Mouse (Mus musculus): Measurements from ENCODE around the gene Itpr3. TPM values are rescaled to one million over a fixed set of nuclear protein-coding genes. Genes with fewer than 3 reads are reported as not detected.

The Itpr3 gene
- polyA plus RNA-seq, 1 experiment from 2014 or later, result 4.9 TPM

DNA sequence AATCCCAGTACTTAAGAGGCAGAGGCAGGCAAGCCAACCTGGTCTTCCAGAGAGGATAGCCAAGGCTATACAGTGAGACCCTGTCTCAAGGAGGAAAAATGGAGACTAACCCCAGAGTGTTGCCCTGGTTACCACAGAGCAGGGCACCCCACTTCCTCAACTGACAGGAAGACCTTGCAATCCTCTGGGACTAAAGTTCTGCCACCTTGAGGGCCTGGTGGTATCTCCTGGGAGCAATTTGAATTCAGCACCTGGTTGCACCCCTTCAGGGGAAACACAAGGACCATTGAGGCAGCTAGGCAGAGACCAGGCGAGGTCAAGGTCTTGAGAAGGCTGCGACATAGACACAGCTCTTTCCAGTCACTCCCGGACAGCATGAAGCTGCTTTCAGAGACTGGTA, 31.2 kb upstream of the Itpr3 start:
- 92% methylated on average over 3 of the region's 3 CpGs for WGBS
- no peak for ATAC-seq (ENCODE audit: borderline replicate concordance, extremely low read depth, low FRiP score, low TSS enrichment)
- no peaks in the 10 kb centered on the region for H3K27me3 ChIP-seq
- no peaks in the 10 kb centered on the region for H3K9me3 ChIP-seq
- H3K9ac ChIP-seq, result no peak overlapping the region
- no peak overlapping the region for H3K4me3 ChIP-seq
- no peak overlapping the region for H3K4me2 ChIP-seq
- H3K4me1 ChIP-seq, result peaks cover 14% of the 10 kb centered on the region
- H3K27ac ChIP-seq, result no peak overlapping the region
- H3K36me3 ChIP-seq, result peaks cover 34% of the 10 kb centered on the region

GRCm38 (mm10) chr17:27027460-27028283, 29.4 kb upstream of the Itpr3 start:
- peak overlapping the region; percentile 97 for H3K9ac ChIP-seq
- H3K36me3 ChIP-seq, result peaks cover 18% of the 10 kb centered on the region; the same call in 1 of the 2 replicates
- H3K27ac ChIP-seq, result peak overlapping the region; percentile 71
- peak overlapping the region; percentile 63 for H3K4me3 ChIP-seq
- H3K27me3 ChIP-seq, result no peaks in the 10 kb centered on the region
- no peaks in the 10 kb centered on the region for H3K9me3 ChIP-seq
- peaks cover 15% of the 10 kb centered on the region for H3K4me1 ChIP-seq
- 19% methylated on average over 12 of the region's 12 CpGs for WGBS
- ATAC-seq (ENCODE audit: borderline replicate concordance, extremely low read depth, low FRiP score, low TSS enrichment), result no peak; the same call in 1 of the 2 replicates
- peak overlapping the region; percentile 83 for H3K4me2 ChIP-seq

- peaks cover 20% of the 10 kb centered on the region for H3K4me1 ChIP-seq
- 1% methylated on average over 19 of the region's 19 CpGs for WGBS
- peaks cover 15% of the 10 kb centered on the region; the same call in 1 of the 2 replicates for H3K36me3 ChIP-seq
- H3K9ac ChIP-seq, result peak overlapping the region; percentile 97
- peak; percentile 80 for ATAC-seq (ENCODE audit: borderline replicate concordance, extremely low read depth, low FRiP score, low TSS enrichment)
- peak overlapping the region; percentile 83 for H3K4me2 ChIP-seq
- peak overlapping the region; percentile 71 for H3K27ac ChIP-seq
- H3K4me3 ChIP-seq, result peak overlapping the region; percentile 63
- H3K9me3 ChIP-seq, result no peaks in the 10 kb centered on the region
- H3K27me3 ChIP-seq, result no peaks in the 10 kb centered on the region
Measured at GRCm38 (mm10) chr17:27028284-27028795, 28.8 kb upstream of the Itpr3 start.

- Histone ChIP-seq H3K9ac (peak within 1 kb of the TSS; percentile 97), H3K27ac (peak within 1 kb of the TSS; percentile 71), H3K4me3 (peak within 1 kb of the TSS; percentile 63), H3K36me3 (peaks cover 9% of the 10 kb centered on the region; the same call in 1 of the 2 replicates), H3K27me3 (no peaks in the 10 kb centered on the region), H3K4me2 (peak within 1 kb of the TSS; percentile 83), H3K4me1 (peaks cover 20% of the 10 kb centered on the region), H3K9me3 (no peaks in the 10 kb centered on the region)
- no peak for ATAC-seq (ENCODE audit: borderline replicate concordance, extremely low read depth, low FRiP score, low TSS enrichment)
- WGBS, result 100% methylated on average over 1 of the region's 4 CpGs
Measured at GRCm38 (mm10) chr17:27028909-27029308, 28.2 kb upstream of the Itpr3 start, which contains the start of gene Bak1. TSS of gene Bak1 (minus strand) at chr17:27029009.

- peaks cover 8% of the 10 kb centered on the region; the same call in 1 of the 2 replicates for H3K36me3 ChIP-seq
- no peak overlapping the region for H3K9ac ChIP-seq
- no peak overlapping the region for H3K4me2 ChIP-seq
- no peak overlapping the region for H3K4me3 ChIP-seq
- peaks cover 20% of the 10 kb centered on the region for H3K4me1 ChIP-seq
- H3K27me3 ChIP-seq, result no peaks in the 10 kb centered on the region
- WGBS, result 83% methylated on average over 14 of the region's 14 CpGs
- H3K9me3 ChIP-seq, result no peaks in the 10 kb centered on the region
- no peak for ATAC-seq (ENCODE audit: borderline replicate concordance, extremely low read depth, low FRiP score, low TSS enrichment)
- no peak overlapping the region for H3K27ac ChIP-seq
Measured at GRCm38 (mm10) chr17:27029431-27029830, 27.7 kb upstream of the Itpr3 start.

DNA sequence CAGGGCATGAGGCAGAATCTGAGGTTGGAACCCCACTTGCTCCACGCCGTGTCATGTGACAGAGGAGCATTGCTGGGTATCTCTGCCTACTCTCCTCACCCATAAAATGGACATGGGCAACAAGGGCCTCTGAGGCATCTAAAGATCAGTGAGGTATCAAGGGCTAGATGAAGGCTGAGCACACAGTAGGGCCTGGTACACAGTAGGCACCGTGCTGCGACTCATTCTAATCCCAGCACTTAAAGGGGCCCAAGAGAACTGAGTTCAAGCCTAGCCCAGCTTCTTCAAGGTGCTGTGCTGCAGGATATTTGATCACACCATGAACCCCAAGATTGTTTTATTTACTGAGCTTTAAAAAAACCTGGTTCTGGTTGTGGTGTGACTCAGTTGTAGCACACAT, 26.2 kb upstream of the Itpr3 start:
- ATAC-seq (ENCODE audit: borderline replicate concordance, extremely low read depth, low FRiP score, low TSS enrichment), result no peak
- no peaks in the 10 kb centered on the region for H3K27me3 ChIP-seq
- H3K4me1 ChIP-seq, result peaks cover 20% of the 10 kb centered on the region
- H3K9me3 ChIP-seq, result no peaks in the 10 kb centered on the region
- no peak overlapping the region for H3K9ac ChIP-seq
- H3K4me2 ChIP-seq, result no peak overlapping the region
- WGBS, result 86% methylated on average over 4 of the region's 4 CpGs
- no peaks in the 10 kb centered on the region; the same call in 1 of the 2 replicates for H3K36me3 ChIP-seq
- H3K4me3 ChIP-seq, result no peak overlapping the region
- no peak overlapping the region for H3K27ac ChIP-seq

DNA sequence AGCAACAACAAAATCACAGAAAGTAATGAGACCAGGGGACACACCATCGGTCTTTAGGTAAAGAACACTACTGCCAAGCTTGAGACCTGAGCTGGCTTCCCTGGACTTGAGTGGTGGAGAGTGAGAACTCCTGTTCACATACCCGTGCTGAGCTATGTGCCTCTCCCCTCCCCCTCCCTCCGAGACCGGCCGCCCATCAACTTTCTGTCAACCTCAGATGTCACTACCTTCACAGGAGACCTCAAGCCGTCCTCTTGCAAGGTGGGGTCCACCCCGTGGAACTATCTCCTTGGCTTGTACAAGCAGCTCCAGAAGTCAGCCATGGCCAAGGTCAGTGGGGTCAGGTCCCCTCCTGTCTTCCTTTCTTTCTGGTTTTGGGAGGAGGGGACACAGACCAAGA, 24.8 kb upstream of the Itpr3 start:
- no peak overlapping the region for H3K4me3 ChIP-seq
- peaks cover 20% of the 10 kb centered on the region for H3K4me1 ChIP-seq
- no peak overlapping the region for H3K27ac ChIP-seq
- H3K27me3 ChIP-seq, result no peaks in the 10 kb centered on the region
- no peak overlapping the region for H3K9ac ChIP-seq
- no peak overlapping the region for H3K4me2 ChIP-seq
- no peak for ATAC-seq (ENCODE audit: borderline replicate concordance, extremely low read depth, low FRiP score, low TSS enrichment)
- WGBS, result 53% methylated on average over 7 of the region's 7 CpGs
- H3K36me3 ChIP-seq, result no peaks in the 10 kb centered on the region
- no peaks in the 10 kb centered on the region for H3K9me3 ChIP-seq

DNA sequence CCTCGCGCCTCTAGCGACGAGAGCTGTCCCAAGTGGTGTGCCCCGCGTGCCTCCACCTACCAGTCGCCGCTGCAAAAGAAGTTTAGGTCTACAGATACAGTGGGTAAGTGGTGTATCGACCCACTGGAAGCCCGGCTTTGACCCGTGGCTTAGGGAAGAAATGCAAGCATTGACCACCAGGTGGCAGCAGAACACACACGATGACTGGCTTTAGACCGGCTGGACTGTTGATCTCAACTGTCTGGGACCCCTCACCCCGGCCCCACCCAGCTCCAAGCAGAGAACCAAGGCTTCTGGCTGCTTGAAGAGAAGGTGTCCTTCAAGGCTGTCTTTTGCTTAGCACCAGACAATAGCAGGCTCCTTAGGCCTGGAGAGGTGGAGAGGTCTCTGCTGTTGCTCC, 24.2 kb upstream of the Itpr3 start:
- ATAC-seq (ENCODE audit: borderline replicate concordance, extremely low read depth, low FRiP score, low TSS enrichment), result 0 out of 2 replicates have a peak, but pooled peaks have one; percentile 25
- no peak overlapping the region for H3K9ac ChIP-seq

GRCm38 (mm10) chr17:27036465-27036864, 20.6 kb upstream of the Itpr3 start:
- Histone ChIP-seq H3K36me3 (no peaks in the 10 kb centered on the region), H3K4me1 (peaks cover 42% of the 10 kb centered on the region), H3K27ac (peak overlapping the region; percentile 82), H3K4me2 (no peak overlapping the region), H3K4me3 (no peak overlapping the region), H3K9me3 (no peaks in the 10 kb centered on the region), H3K9ac (no peak overlapping the region), H3K27me3 (no peaks in the 10 kb centered on the region)
- 38% methylated on average over 7 of the region's 7 CpGs for WGBS
- ATAC-seq (ENCODE audit: borderline replicate concordance, extremely low read depth, low FRiP score, low TSS enrichment), result no peak

More for the DNA sequence above, 24.2 kb upstream of the Itpr3 start:
- H3K4me3 ChIP-seq, result no peak overlapping the region
- under 1% methylated on average over 14 of the region's 14 CpGs for WGBS
- H3K36me3 ChIP-seq, result no peaks in the 10 kb centered on the region
- no peak overlapping the region for H3K27ac ChIP-seq
- H3K4me1 ChIP-seq, result peaks cover 16% of the 10 kb centered on the region
- H3K9me3 ChIP-seq, result no peaks in the 10 kb centered on the region
- H3K27me3 ChIP-seq, result no peaks in the 10 kb centered on the region
- peak overlapping the region; percentile 36; the same call in 1 of the 2 replicates for H3K4me2 ChIP-seq

GRCm38 (mm10) chr17:27038335-27039050, 18.6 kb upstream of the Itpr3 start:
- Histone ChIP-seq H3K27me3 (no peaks in the 10 kb centered on the region), H3K4me2 (no peak overlapping the region), H3K27ac (no peak overlapping the region), H3K4me3 (no peak overlapping the region), H3K36me3 (no peaks in the 10 kb centered on the region), H3K9me3 (no peaks in the 10 kb centered on the region), H3K9ac (no peak overlapping the region), H3K4me1 (peaks cover 43% of the 10 kb centered on the region)
- 30% methylated on average over 18 of the region's 18 CpGs for WGBS
- ATAC-seq (ENCODE audit: borderline replicate concordance, extremely low read depth, low FRiP score, low TSS enrichment), result no peak

GRCm38 (mm10) chr17:27039432-27040102, 17.5 kb upstream of the Itpr3 start:
- no peak overlapping the region for H3K9ac ChIP-seq
- no peak overlapping the region for H3K27ac ChIP-seq
- ATAC-seq (ENCODE audit: borderline replicate concordance, extremely low read depth, low FRiP score, low TSS enrichment), result no peak
- H3K36me3 ChIP-seq, result no peaks in the 10 kb centered on the region
- no peak overlapping the region for H3K4me3 ChIP-seq
- WGBS, result 70% methylated on average over 10 of the region's 10 CpGs
- no peaks in the 10 kb centered on the region for H3K27me3 ChIP-seq
- peaks cover 43% of the 10 kb centered on the region for H3K4me1 ChIP-seq
- no peak overlapping the region for H3K4me2 ChIP-seq
- no peaks in the 10 kb centered on the region for H3K9me3 ChIP-seq

All from lung, embryonic 15.5 days (tissue).